Mouse (Mus musculus) ES-Bruce4 (cell line): ENCODE results near the gene Mgat5. TPM values are rescaled to one million over a fixed set of nuclear protein-coding genes. Genes with fewer than 3 reads are reported as not detected.
A peak's percentile ranks its signal among the peaks of the same experiment; 100 is the strongest.

ENCODE experiments used
- H3K27ac ChIP-seq: 2 replicates; pipeline ENCODE4 v1.5.1; 2012; ENCODE audit warnings: low read length, inconsistent platforms; ENCODE audit not compliant: insufficient read depth
- H3K27me3 ChIP-seq: 2 replicates; pipeline ENCODE4 v1.6.1; 2012; ENCODE audit warnings: mild to moderate bottlenecking, low read length, inconsistent platforms; ENCODE audit not compliant: control insufficient read depth, poor library complexity, insufficient read depth, severe bottlenecking
- H3K36me3 ChIP-seq: 2 replicates; pipeline ENCODE4 v1.6.1; 2012; ENCODE audit warnings: inconsistent platforms, mild to moderate bottlenecking, low read length, moderate library complexity; ENCODE audit not compliant: control insufficient read depth, poor library complexity, insufficient read depth, severe bottlenecking
- H3K4me1 ChIP-seq: one replicate; pipeline ENCODE4 v1.8.1; 2011; ENCODE audit warnings: low read length; ENCODE audit not compliant: control insufficient read depth, insufficient read depth
- H3K4me3 ChIP-seq: 2 replicates; pipeline ENCODE4 v1.5.1; 2011; ENCODE audit warnings: low read depth, mild to moderate bottlenecking, low read length
- H3K9ac ChIP-seq: 2 replicates; pipeline ENCODE4 v1.6.1; 2012; ENCODE audit warnings: low read depth, mild to moderate bottlenecking, inconsistent platforms; ENCODE audit not compliant: poor library complexity, severe bottlenecking
- H3K9me3 ChIP-seq: replicated peaks from 2 replicates; pipeline ENCODE4 v1.6.1; 2012; ENCODE audit warnings: mild to moderate bottlenecking, low read length, inconsistent platforms; ENCODE audit not compliant: control insufficient read depth, poor library complexity, insufficient read depth, severe bottlenecking
- CTCF ChIP-seq: IDR thresholded peaks from one replicate; pipeline ENCODE4 v1.8.1; 2011; ENCODE audit warnings: low read depth, low read length
- EP300 ChIP-seq: IDR thresholded peaks from 2 replicates; pipeline ENCODE4 v1.6.1; 2011; ENCODE audit warnings: low read depth, low read length; ENCODE audit not compliant: insufficient read depth
- POLR2A ChIP-seq: IDR thresholded peaks from one replicate; pipeline ENCODE4 v1.8.1; 2011; ENCODE audit warnings: low read length; ENCODE audit not compliant: insufficient read depth
- polyA plus RNA-seq: library from polyadenylated mRNA; stranded (reverse); fragments of >200 nt; gene quantifications from 2 replicates; pipeline ENCODE4 v1.2.4, GENCODE M21; 2011; ENCODE audit warnings: low read depth; ENCODE audit not compliant: missing spikeins, insufficient read depth, insufficient read length

Mgat5 gene
- polyA plus RNA-seq, 1 experiment: 9.9 TPM

DNA sequence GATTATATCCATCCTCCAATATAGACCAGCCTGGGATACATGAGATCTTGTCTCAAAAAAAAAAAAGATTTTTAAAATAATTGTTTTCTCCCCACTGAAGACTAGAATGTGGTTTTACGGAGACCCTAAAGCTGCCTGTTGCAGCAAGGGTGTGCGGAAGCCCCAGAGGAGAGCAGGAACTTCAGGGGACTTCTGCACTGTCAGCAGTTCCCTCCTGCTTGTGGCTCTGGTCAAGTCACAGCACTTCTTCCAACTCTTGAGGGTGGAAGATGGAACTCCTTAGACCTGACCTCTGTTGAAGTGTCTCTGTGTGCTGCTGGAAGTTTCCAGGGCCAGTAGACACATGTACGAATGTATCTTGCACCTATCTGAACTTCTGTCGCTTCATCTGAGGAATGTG is 66.3 kb downstream of the Mgat5 start:
- TF ChIP-seq EP300 (no peak), POLR2A (no peak), CTCF (no peak)
- Histone ChIP-seq H3K4me3 (no peak overlapping the region), H3K9me3 (no peaks in the 10 kb centered on the region), H3K36me3 (no peaks in the 10 kb centered on the region), H3K4me1 (no peaks in the 10 kb centered on the region), H3K9ac (no peak overlapping the region), H3K27me3 (no peaks in the 10 kb centered on the region), H3K27ac (no peak overlapping the region)

DNA sequence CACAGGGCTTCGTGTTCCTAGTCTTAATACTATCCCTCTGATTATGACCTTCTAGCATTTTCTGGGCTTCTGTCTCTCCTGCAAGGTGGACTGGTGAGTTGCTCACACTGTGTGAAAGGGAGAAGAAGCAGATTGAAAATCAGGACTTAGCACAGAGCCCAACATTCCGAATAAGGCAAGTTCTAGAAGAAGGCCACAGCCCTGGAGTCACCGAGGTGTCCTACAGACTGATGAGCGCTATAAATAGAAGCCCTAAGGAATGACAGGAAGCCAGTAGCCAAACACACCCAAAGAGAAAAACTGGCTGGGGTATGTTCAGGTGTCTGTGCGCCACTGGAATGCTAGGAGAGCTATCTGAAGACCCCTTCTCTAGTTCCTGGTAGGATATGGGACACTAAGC is 68.5 kb downstream of the Mgat5 start:
- Histone ChIP-seq H3K4me3 (no peak overlapping the region), H3K27me3 (no peaks in the 10 kb centered on the region)
- TF ChIP-seq POLR2A: no peak
- TF ChIP-seq CTCF: no peak
- TF ChIP-seq EP300: no peak

DNA sequence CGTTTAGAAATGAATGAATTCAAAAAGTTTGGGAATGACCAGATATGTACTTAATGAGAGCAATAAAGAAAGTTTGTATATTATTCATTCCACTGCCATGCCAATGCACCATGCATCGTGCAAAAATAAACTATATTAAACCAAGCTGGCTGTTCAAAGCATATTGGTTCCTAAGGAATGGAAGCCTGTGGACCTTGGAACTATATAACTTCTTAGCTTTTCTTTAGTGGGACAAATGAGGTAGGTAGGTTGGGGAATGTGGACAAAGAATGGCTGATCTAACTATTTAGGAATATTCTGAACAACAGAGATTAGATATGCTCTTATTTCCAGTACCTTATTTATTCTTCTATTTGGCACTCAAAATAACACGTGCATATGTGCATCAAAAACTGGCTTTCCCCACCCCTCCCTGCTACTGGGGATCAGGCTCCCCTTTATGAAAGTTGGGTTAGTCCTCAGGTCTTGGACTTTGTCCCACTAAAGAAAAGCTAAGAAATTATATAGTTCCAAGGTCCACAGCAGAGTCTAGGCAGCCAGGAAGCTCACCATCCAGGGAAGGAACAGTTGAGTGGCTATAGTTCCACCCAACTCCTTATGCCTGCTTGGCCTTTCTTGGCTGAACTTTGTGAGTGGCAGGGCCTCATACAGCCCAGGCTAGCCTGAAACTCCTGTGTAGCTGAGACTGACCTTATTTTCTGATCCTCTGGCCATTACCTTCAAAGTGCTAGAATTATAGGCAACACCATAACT is 70.9 kb downstream of the Mgat5 start:
- Histone ChIP-seq H3K27ac (no peak overlapping the region), H3K9ac (no peak overlapping the region), H3K27me3 (no peaks in the 10 kb centered on the region), H3K36me3 (no peaks in the 10 kb centered on the region), H3K9me3 (no peaks in the 10 kb centered on the region), H3K4me1 (no peaks in the 10 kb centered on the region), H3K4me3 (no peak overlapping the region)
- TF ChIP-seq EP300 (no peak), POLR2A (no peak), CTCF (no peak)

More for the DNA sequence above, 68.5 kb downstream of the Mgat5 start:
- no peaks in the 10 kb centered on the region for H3K36me3 ChIP-seq
- no peaks in the 10 kb centered on the region for H3K9me3 ChIP-seq
- no peaks in the 10 kb centered on the region for H3K4me1 ChIP-seq
- H3K9ac ChIP-seq: no peak overlapping the region
- no peak overlapping the region for H3K27ac ChIP-seq

DNA sequence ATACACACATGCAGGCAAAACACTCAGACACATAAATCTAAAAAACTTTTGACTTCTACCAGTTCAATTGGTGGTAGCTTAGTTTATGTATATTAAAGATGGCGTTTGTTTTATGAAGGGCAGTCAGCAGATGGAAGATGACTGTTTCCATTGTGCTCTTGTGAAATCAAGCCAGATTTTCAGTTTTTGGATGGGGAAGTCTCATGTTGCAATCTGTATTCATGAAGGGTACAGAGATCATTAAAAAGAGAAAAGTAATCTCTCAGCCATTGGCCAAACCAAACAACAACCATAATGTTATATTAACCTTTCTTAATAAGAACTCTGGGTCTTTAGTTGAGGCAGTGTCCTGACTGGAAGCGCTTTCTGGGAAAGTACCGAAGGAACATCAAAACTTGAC is 73.3 kb downstream of the Mgat5 start:
- H3K4me3 ChIP-seq: no peak overlapping the region
- no peaks in the 10 kb centered on the region for H3K4me1 ChIP-seq
- H3K9me3 ChIP-seq: no peaks in the 10 kb centered on the region
- no peak overlapping the region for H3K27ac ChIP-seq
- H3K36me3 ChIP-seq: no peaks in the 10 kb centered on the region
- no peak for TF ChIP-seq CTCF
- TF ChIP-seq EP300: no peak
- TF ChIP-seq POLR2A: no peak
- no peak overlapping the region for H3K9ac ChIP-seq
- H3K27me3 ChIP-seq: no peaks in the 10 kb centered on the region

DNA sequence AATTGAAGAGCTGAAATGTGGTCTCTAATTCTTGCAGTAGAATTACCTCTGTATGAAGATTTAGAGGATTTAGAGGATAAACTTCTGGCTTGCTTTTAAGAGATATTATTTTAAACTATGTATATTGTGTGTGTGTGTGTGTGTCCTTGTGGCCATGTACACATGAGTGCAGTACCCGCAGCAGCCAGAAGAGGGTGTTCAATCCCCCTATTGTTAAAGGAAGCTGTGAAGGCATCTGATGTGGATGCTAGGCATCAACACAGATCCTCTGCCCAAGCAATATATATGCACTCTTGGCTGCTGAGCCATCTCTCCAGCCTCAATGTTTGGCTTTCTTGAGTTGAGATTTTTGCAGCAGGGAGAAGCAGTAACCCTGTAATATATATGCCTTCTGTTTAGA is 75.4 kb downstream of the Mgat5 start:
- Histone ChIP-seq H3K27ac (no peak overlapping the region), H3K9ac (no peak overlapping the region), H3K36me3 (no peaks in the 10 kb centered on the region), H3K9me3 (no peaks in the 10 kb centered on the region), H3K27me3 (no peaks in the 10 kb centered on the region), H3K4me3 (no peak overlapping the region), H3K4me1 (no peaks in the 10 kb centered on the region)
- TF ChIP-seq CTCF (peak; percentile 6), EP300 (no peak)

DNA sequence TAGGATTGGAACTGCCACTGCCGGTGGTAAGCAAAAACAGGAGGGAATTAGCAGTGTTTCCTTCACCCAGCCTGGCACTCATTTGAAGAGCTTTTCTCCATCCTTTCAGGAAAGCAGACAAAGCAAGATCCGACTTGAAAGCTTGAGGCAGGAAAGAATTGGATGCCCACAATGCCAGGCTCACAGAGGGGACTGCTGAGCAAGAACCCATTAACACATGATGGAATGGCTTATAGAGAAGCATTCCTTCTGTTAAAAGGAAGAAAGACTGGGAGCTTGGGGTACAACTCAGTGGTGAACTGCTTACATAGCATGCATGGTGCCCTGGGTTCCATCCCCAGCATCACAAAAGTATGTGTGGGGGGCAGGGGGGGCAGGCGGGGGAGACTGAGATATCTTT is 80.2 kb downstream of the Mgat5 start:
- no peaks in the 10 kb centered on the region for H3K27me3 ChIP-seq
- H3K36me3 ChIP-seq: no peaks in the 10 kb centered on the region
- H3K27ac ChIP-seq: no peak overlapping the region
- H3K4me3 ChIP-seq: no peak overlapping the region
- no peaks in the 10 kb centered on the region for H3K9me3 ChIP-seq
- H3K4me1 ChIP-seq: no peaks in the 10 kb centered on the region
- no peak for TF ChIP-seq POLR2A
- TF ChIP-seq CTCF: no peak
- no peak for TF ChIP-seq EP300
- H3K9ac ChIP-seq: no peak overlapping the region
